Mouse (Mus musculus) thymus, postnatal 0 days (tissue): ENCODE measurements at regions not wholly inside any gene's neighbourhood (a gene's known extent, or its start where the extent isn't known, plus 50 kb on each side); places are given as distances from the start of the nearest gene placed in this dataset.

ENCODE experiments used
- DNase-seq: peaks from one replicate; pipeline ENCODE4 v3.0.0-alpha.2; 2015; ENCODE audit warnings: low spot score

- DNase-seq: no peak
Observed at GRCm38 (mm10) chr5:73796201-73796600, 145.0 kb downstream of the Spata18 start.

- no peak for DNase-seq
Observed at GRCm38 (mm10) chr5:73797980-73798379, 146.8 kb downstream of the Spata18 start.

GRCm38 (mm10) chr5:73803431-73803830 lies 152.3 kb downstream of the Spata18 start:
- DNase-seq: no peak

GRCm38 (mm10) chr5:73804556-73805230 lies 153.5 kb downstream of the Spata18 start:
- no peak for DNase-seq

- DNase-seq: no peak
Observed at GRCm38 (mm10) chr5:73810660-73811059, 159.5 kb downstream of the Spata18 start.

GRCm38 (mm10) chr5:73811094-73811521 lies 159.9 kb downstream of the Spata18 start:
- DNase-seq: no peak

GRCm38 (mm10) chr5:73815752-73816151 lies 164.6 kb downstream of the Spata18 start:
- DNase-seq: no peak

GRCm38 (mm10) chr5:73817180-73817579 lies 166.0 kb downstream of the Spata18 start:
- no peak for DNase-seq

GRCm38 (mm10) chr5:73821956-73822545 lies 170.9 kb downstream of the Spata18 start:
- no peak for DNase-seq

- DNase-seq: no peak
Observed at GRCm38 (mm10) chr5:73823421-73823820, 172.2 kb downstream of the Spata18 start.

GRCm38 (mm10) chr5:73826941-73827340 lies 175.8 kb downstream of the Spata18 start:
- DNase-seq: no peak

- DNase-seq: no peak
Observed at GRCm38 (mm10) chr5:73833721-73834120, 182.5 kb downstream of the Spata18 start.

DNA sequence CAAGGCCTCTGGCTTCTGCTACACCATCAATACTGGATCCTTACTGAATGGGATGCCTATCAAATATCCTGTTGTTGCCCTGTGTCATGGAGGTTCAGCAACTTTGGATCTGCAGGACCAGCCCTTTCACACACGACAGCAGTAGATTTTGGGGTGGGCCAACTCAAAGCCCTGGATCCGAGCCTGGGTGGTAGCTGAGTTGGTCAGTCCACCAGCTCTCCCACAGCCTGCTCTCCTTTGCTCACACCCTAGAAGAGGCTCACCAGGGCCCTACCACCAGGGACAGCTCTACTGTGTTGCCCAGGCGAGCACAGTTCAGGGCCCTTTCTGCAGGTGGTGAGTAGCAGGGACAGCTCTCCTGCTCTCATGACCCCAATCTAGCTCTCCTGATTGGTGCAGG lies 192.6 kb downstream of the Spata18 start:
- DNase-seq: no peak

GRCm38 (mm10) chr5:73846096-73846782 lies 195.1 kb downstream of the Spata18 start:
- no peak for DNase-seq

DNA sequence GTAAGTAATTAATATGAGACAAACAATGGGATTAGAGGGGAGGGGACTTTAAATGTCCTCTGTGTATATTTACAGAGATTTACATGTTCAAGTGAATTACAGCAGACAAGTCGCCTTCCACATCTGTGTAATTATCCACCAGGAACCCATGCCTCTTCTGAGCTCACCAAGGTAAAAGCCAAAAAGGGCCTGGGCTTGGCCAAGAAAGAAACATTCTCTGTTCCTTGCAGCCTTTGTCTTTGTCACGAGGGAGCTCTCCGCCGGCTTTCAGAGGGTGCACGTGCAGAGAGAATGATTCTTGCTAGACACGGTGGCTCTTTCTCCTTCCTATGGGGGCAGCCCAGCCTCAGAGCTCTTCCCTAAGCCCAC lies 195.6 kb downstream of the Spata18 start:
- no peak for DNase-seq

DNA sequence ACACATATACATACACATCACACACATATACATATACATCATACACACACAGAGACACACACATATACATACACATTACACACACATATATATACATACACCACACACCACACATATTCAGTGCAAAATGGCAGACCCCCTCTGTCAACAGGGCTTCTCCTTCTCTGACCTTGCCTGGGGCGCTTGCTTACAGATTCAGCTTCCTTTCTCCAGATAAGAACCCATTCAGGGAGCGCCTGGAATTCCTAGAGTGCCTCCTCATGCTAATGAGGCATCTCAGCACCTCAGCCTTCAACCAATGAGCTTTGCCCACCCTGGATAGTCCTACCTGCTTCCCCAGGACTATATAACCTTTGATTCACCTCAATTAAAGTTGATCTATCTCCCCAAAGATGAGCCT lies 200.3 kb downstream of the Spata18 start:
- DNase-seq: no peak

DNA sequence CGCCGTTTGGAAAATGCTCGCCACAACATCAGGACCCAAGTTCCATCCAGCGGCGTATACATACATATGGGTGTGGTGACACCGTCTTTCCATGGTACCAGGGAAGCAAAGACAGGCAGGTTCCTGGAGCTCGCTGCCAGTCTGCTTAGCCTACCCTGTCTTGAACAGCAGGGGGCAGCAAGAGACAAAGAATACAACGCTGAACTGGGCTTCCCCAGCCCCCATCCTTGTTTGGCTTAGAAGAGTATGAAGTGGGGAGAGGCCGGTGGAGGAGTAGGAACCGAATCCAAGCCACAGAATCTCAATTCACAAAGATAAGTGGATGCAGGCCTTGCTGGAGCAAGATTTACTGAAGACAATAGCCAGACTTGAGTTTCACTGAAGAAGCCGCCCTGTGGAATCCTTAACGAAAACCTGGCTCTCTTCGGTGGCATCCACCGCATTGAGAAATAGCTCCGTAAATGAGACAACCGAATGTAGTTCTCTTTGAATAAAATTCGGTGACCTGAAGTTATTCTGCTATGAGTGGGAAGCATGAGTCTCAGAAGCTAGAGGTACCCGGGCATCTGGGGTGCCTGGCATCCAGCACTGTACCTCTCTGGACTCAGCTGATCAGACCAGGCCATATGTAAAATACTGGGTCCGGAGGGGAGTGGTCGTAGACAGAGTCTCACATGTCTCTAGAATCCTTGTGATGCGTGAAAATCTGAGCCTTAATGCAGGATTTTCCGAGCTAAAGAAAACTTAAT lies 203.0 kb downstream of the Spata18 start:
- peak; percentile 62 for DNase-seq

DNA sequence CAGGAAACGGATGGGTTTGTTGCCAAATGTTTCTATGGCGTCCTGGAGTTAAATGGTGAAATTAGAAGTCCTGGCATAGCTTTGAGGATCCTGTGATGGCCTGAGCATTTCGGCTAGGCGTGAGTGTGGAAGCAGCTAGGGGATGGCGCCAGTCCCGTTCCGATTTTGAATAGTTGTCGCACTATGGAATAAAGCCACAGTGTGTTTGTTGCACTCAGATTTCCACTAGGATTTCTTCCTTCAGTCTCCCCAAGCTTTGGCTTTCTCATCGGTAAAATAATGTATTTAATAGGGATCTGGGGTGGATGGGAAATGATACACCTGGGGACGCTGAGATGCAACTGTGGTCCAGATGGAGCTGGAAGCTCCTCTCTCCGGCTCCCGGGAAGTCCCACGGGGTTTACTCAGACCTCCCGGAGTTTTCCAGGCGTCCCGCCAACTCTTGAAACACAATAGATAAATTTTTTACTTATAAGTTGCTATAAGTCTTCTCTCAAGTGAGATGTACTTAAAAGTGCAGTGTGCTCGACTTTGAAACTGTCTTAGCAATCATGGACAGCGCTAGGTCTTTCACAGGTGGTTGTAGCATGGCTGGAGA lies 203.7 kb downstream of the Spata18 start:
- DNase-seq: no peak

DNA sequence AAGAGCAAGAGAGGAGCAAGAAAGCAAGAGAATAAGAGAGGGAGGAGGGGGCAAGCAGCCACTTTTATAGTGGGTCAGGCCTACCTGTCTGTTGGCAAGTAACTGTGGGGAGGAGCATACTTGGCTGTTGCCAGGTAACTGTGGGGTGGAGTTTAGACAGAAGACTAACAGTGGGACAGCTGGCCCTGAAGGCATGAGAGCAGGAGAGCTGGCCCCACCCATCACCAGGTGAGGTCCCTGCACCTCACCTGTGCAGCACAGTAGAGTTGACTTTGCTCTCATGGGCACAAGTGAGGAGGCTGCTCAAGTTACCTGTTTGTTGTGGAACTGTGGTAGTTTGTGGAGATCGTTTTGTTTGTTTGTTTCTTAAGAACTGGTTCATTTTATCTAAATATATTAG lies 208.1 kb downstream of the Spata18 start:
- no peak for DNase-seq

DNA sequence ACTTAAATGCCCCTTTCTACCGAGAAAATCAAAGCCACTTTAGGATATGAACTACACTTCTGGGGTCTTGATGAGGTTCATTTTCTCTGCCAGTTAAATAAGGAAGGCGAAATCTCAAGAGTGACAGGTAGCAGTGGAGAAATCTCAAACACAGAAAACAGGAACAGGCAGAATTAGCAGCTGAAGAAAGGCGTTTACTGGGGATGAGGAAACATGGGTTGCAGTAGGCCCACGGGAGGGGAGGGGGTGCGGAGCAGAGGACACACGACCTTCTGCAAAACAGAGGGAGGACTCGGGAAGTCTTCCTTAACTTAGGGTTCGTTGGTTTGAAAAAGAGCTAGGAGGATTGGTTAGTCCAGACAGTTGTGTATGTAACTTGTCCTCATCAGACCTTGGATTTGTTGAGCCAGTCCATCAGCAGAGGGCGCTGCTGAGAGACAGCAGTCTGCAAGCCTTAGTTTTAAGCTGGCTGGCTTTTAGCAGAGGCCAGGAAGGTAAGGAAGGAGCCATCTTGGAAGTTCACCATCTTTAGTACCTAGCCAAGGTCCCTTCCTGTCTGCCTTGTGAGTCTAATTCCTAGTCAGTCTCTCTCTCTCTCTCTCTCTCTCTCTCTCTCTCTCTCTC lies 204.0 kb downstream of the Usp46 start:
- peak; percentile 52 for DNase-seq
